Mouse (Mus musculus) G1E (cell line): ENCODE results near the gene Cblc.

Experiments
- CTCF ChIP-seq: IDR thresholded peaks from 2 replicates; pipeline ENCODE4 v1.5.1; 2012; ENCODE audit warnings: low read depth, low read length, inconsistent platforms, mixed read lengths
- GATA1 ChIP-seq: IDR thresholded peaks from 2 replicates; pipeline ENCODE4 v1.6.1; 2012; ENCODE audit warnings: borderline replicate concordance, low read length, inconsistent platforms, mixed read lengths
- GATA2 ChIP-seq: IDR thresholded peaks from 2 replicates; pipeline ENCODE4 v1.6.1; 2012; ENCODE audit warnings: low read depth, low read length, inconsistent platforms, borderline replicate concordance
- POLR2AphosphoS5 ChIP-seq: IDR thresholded peaks from 2 replicates; pipeline ENCODE4 v1.6.1; 2012; ENCODE audit warnings: low read depth, low read length, inconsistent platforms; ENCODE audit not compliant: insufficient replicate concordance
- TAL1 ChIP-seq: conservative IDR thresholded peaks from 2 replicates; pipeline ENCODE4 v1.6.1; 2012; ENCODE audit warnings: low read depth, low read length, inconsistent platforms, mixed read lengths

GRCm38 (mm10) chr7:19824182-19824973, 27.8 kb upstream of the Cblc start:
- no peak for TF ChIP-seq TAL1
- TF ChIP-seq CTCF: no peak
- TF ChIP-seq GATA1: no peak
- TF ChIP-seq POLR2AphosphoS5: no peak
- no peak for TF ChIP-seq GATA2
